Mouse (Mus musculus) bone marrow, adult 2 months (tissue): Measurements from ENCODE around the gene Larp1. TPM values are rescaled to one million over a fixed set of nuclear protein-coding genes. Genes with fewer than 3 reads are reported as not detected.

ENCODE experiments used
- H3K27ac ChIP-seq: fragments of 200-500 bp; 2 replicates; pipeline ENCODE4 v1.5.1; 2012; ENCODE audit warnings: low read depth, mild to moderate bottlenecking, control low read depth, inconsistent platforms, low read length; ENCODE audit not compliant: control insufficient read depth, poor library complexity, insufficient read depth
- H3K4me1 ChIP-seq: fragments of 200-500 bp; 2 replicates; pipeline ENCODE4 v1.6.1; 2011; ENCODE audit warnings: low read length; ENCODE audit not compliant: control insufficient read depth, insufficient read depth
- H3K4me3 ChIP-seq: fragments of 200-500 bp; replicated peaks from 2 replicates; pipeline ENCODE3; 2011; ENCODE audit warnings: mild to moderate bottlenecking, low read depth, low read length, control low read depth; ENCODE audit not compliant: control insufficient read depth
- CTCF ChIP-seq: fragments of 200-500 bp; IDR thresholded peaks from 2 replicates; pipeline ENCODE4 v1.5.1; 2011; ENCODE audit warnings: low read length, control low read depth; ENCODE audit not compliant: control insufficient read depth, insufficient read depth
- POLR2A ChIP-seq: fragments of 200-500 bp; IDR thresholded peaks from 2 replicates; pipeline ENCODE4 v1.6.1; 2011; ENCODE audit warnings: low read depth, mild to moderate bottlenecking, control low read depth, low read length, borderline replicate concordance; ENCODE audit not compliant: control insufficient read depth
- WGBS: fragments of 180-500 bp; shearing (Covaris S2); methylation state at CpG from one replicate; pipeline ENCODE4 v1.1.7; 2018; 5-methylcytosine and 5-hydroxymethylcytosine counted together
- polyA plus RNA-seq: library from polyadenylated mRNA; stranded (reverse); fragments of >200 nt; gene quantifications from 2 replicates; pipeline ENCODE4 v1.2.4, GENCODE M21; 2011; ENCODE audit warnings: low replicate concordance; ENCODE audit not compliant: missing spikeins, insufficient read depth, insufficient read length

Gene Larp1
- polyA plus RNA-seq, 1 experiment: 28.2 TPM

GRCm38 (mm10) chr11:57973001-57973912 is 35.6 kb upstream of the Larp1 start:
- no peak overlapping the region for H3K4me3 ChIP-seq
- 84% methylated on average over 13 of the region's 13 CpGs for WGBS
- no peaks in the 10 kb centered on the region for H3K4me1 ChIP-seq
- TF ChIP-seq CTCF (no peak), POLR2A (no peak)
- H3K27ac ChIP-seq: no peak overlapping the region

GRCm38 (mm10) chr11:57973913-57974234 is 35.0 kb upstream of the Larp1 start:
- Histone ChIP-seq H3K27ac (no peak overlapping the region), H3K4me3 (no peak overlapping the region), H3K4me1 (no peaks in the 10 kb centered on the region)
- WGBS: 79% methylated on average over 9 of the region's 9 CpGs
- TF ChIP-seq CTCF (no peak), POLR2A (no peak)

- TF ChIP-seq CTCF (no peak), POLR2A (no peak)
- no peak overlapping the region for H3K27ac ChIP-seq
- no peaks in the 10 kb centered on the region for H3K4me1 ChIP-seq
These were observed 33.0 kb upstream of the Larp1 start for GRCm38 (mm10) chr11:57975876-57976275.

GRCm38 (mm10) chr11:57977681-57978080 is 31.2 kb upstream of the Larp1 start:
- no peaks in the 10 kb centered on the region for H3K4me1 ChIP-seq
- TF ChIP-seq POLR2A: no peak
- TF ChIP-seq CTCF: no peak
- H3K4me3 ChIP-seq: no peak overlapping the region
- 90% methylated on average over 1 of the region's 1 CpGs for WGBS
- no peak overlapping the region for H3K27ac ChIP-seq

More at GRCm38 (mm10) chr11:57975876-57976275, 33.0 kb upstream of the Larp1 start:
- H3K4me3 ChIP-seq: no peak overlapping the region

GRCm38 (mm10) chr11:57979621-57980020 is 29.2 kb upstream of the Larp1 start:
- no peaks in the 10 kb centered on the region; the same call in 1 of the 2 replicates for H3K4me1 ChIP-seq
- no peak for TF ChIP-seq CTCF
- no peak for TF ChIP-seq POLR2A
- no peak overlapping the region for H3K4me3 ChIP-seq
- H3K27ac ChIP-seq: no peak overlapping the region
- 82% methylated on average over 6 of the region's 6 CpGs for WGBS

GRCm38 (mm10) chr11:57981083-57981809 is 27.6 kb upstream of the Larp1 start:
- 84% methylated on average over 12 of the region's 12 CpGs for WGBS
- Histone ChIP-seq H3K4me1 (no peaks in the 10 kb centered on the region; the same call in 1 of the 2 replicates), H3K27ac (no peak overlapping the region), H3K4me3 (no peak overlapping the region)
- no peak for TF ChIP-seq CTCF
- TF ChIP-seq POLR2A: no peak

GRCm38 (mm10) chr11:57983480-57984342 is 25.2 kb upstream of the Larp1 start:
- TF ChIP-seq CTCF (no peak), POLR2A (no peak)

More at GRCm38 (mm10) chr11:57983480-57984342, 25.2 kb upstream of the Larp1 start:
- H3K4me3 ChIP-seq: no peak overlapping the region
- H3K27ac ChIP-seq: no peak overlapping the region
- H3K4me1 ChIP-seq: no peaks in the 10 kb centered on the region; the same call in 1 of the 2 replicates
- WGBS: 67% methylated on average over 16 of the region's 16 CpGs
